Mouse (Mus musculus): Measurements from ENCODE around the gene Vmn1r16.

Gene Vmn1r16

GRCm38 (mm10) chr6:57329394-57329793 is at the start of gene Vmn1r16:
Vmn1r16 (minus strand) TSS chr6:57329494.
- WGBS, result 78% methylated on average over 3 of the region's 3 CpGs

- 95% methylated on average over 1 of the region's 1 CpGs for WGBS
These were observed 38.2 kb upstream of the Vmn1r16 start for GRCm38 (mm10) chr6:57367496-57367895.

GRCm38 (mm10) chr6:57365866-57366265 is 36.6 kb upstream of the Vmn1r16 start:
- 88% methylated on average over 1 of the region's 1 CpGs for WGBS

GRCm38 (mm10) chr6:57363627-57364026 is 34.3 kb upstream of the Vmn1r16 start, which contains the start of gene Vmn1r17:
Vmn1r17 (minus strand) TSS chr6:57363727.
- 90% methylated on average over 1 of the region's 1 CpGs for WGBS

- WGBS, result 21% methylated on average over 2 of the region's 2 CpGs
These were observed 27.6 kb upstream of the Vmn1r16 start for GRCm38 (mm10) chr6:57356864-57357263.

GRCm38 (mm10) chr6:57271881-57272280 is 57.4 kb downstream of the Vmn1r16 start:
- WGBS, result 73% methylated on average over 3 of the region's 3 CpGs
